Mouse (Mus musculus): ENCODE data around the gene Rsu1.

DNA sequence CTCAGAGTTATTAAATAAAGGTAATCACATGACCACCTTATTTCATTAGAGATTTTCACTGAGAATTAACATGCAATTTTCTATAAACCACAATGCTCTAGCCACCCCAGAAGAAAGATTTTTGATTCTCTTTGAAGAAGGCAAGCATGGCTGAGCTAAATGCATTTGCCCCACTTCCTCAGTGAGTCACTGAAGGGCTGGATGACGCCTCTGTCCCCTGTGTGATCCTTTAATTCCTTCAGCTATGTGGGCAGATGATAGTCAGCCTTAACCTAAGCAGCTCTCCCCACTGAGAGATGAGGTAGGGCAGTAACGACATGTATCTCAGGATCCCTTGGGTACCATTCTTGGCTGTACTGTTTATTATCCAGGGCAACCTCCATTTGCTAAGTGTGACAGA, 190.7 kb downstream of the Rsu1 start:
- TF ChIP-seq CTCF (IDR thresholded peaks at IDR 0.05; ENCODE audit: extremely low read depth, insufficient read depth, insufficient read length, insufficient replicate concordance) (no peak), POLR2A (IDR thresholded peaks at IDR 0.05; ENCODE audit: low read depth, low read length) (no peak)
